Mouse (Mus musculus) T-helper 1 cell (primary cell): ENCODE data around the gene Slain1.

Experiments
- in situ Hi-C: fragments of 300-600 bp; cut with MboI, MseI; formaldehyde crosslinking; loops from one replicate; pipeline ENCODE4 v1.15.1; 2025; ENCODE audit warnings: high pct_unique_total_duplicates

The Slain1 gene

DNA sequence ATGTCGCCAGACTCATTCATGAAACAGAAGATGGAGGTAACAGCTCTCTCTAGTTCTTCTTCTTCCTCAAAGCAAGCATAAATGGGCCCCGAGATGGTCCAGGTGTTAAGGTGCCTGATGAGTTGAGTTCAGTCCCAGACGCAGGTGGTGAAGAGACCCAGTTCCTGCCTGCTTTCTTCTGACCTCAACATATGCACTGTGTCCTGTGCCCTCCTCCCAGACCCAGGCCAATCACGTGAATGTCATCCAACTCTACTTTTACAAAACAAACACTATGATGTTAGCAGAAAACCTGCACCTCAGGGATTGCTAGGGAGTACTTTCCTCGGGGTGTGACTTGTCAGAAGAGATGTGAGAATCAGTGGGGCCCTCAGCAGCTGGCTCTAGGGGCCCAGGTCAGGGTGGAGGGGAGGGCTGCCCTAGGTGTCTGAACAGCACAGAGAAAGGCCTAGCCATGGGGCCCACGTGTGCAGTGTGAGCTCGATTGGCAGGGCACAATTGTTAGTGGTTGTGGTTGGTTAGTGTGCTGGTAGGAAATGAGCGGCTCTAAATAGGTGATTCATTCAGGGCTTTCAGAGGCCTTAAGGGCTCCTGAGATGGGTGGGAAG lies 16.4 kb downstream of the Slain1 start:
- in situ Hi-C loops, result loop anchor here (5.0 kb wide), 1 partner anchor 49 kb away; no protein-coding TSS in a partner anchor

DNA sequence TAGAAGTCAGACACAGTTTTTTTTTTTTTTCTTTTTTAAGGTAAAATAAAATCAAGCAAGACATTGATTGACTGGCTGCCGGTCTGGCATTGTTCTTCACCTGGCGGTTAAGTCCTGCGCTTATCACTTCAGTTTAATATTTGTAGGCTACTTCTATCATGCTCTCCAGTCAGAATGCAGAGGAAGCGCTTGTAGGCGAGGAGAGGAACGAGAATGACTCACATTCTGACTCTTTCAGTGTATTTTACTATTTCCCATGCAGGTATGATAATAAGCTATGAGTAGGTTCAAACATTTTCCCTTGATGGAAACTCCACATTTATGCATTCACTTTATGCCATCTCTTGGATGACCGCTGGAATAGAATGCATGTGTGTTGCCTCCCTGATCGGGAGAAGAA lies 17.0 kb downstream of the Slain1 start:
- in situ Hi-C loops, result loop anchor here (5.0 kb wide), 1 partner anchor 50 kb away; no protein-coding TSS in a partner anchor

DNA sequence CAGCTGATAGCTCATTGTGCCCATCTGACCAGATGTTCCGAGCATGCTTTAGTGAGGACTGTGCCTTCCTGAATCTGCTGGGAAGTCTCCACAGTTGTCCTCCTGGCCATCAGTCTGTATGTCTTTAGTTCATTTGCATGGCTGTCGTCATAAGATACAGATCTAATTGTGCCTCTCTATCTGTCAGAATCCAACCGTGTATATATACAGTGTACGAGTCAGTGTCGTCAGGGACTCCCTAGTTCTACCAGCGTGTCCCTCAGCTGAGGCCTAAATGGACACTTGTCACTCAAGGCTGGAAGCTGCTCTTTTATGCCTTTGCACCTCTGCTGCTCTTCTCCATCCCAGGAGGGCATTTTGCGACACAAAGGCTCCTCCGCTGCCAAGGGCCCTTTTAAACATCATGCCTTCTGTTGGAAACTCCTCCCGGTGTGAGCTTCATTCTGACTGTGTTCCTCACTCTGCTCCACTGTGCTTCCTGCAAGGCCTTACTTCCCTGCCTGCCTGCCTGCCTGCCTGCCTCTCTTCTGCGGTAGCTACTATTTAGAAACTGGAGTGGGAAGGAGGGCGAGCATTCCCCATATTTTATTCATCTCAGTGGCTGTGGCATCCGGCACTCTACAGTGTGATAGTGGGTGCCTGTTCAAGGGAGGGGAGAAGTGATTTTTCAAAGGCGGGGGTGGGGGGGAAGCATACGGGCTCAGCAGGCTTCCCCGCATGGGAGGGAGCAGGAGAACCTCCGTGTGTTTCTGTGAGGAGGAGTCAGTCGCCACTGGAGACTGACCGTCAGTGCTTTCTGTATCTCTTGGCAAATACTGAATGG lies 29.6 kb downstream of the Slain1 start:
- in situ Hi-C loops, result loop anchor here (5.0 kb wide), 1 partner anchor 132 kb away; no protein-coding TSS in a partner anchor

DNA sequence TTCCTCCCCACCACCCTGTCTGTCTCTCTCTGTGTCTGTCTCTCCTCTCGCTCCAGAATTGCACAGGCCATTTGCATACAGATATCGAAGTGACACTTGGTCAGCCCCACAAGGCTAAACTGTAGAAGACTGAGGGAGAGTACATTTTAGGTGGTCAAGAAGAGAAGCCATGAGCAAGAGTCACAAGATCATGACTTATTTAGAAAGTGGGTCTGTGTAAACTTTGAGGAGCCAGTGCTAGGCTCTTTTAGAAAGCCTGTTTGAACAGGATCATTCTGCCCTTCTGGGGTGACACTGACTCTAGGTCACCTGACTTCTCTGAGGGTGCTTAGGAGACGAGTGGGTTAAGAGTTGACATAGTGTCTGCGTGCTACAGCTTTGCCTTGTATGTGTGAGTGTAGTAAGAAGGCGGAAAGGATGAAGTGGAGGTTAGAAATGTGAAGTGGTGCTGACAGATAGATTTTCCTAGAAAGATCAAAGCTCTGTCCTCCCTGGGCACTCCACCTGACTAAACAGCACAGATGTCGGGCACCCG lies 30.3 kb downstream of the Slain1 start:
- in situ Hi-C loops, result loop anchor here (5.0 kb wide), 1 partner anchor 133 kb away; no protein-coding TSS in a partner anchor

- in situ Hi-C loops, result loop anchor here (5.0 kb wide), 1 partner anchor 136 kb away; no protein-coding TSS in a partner anchor
Measured at GRCm38 (mm10) chr14:103682633-103683390, 32.8 kb downstream of the Slain1 start.

DNA sequence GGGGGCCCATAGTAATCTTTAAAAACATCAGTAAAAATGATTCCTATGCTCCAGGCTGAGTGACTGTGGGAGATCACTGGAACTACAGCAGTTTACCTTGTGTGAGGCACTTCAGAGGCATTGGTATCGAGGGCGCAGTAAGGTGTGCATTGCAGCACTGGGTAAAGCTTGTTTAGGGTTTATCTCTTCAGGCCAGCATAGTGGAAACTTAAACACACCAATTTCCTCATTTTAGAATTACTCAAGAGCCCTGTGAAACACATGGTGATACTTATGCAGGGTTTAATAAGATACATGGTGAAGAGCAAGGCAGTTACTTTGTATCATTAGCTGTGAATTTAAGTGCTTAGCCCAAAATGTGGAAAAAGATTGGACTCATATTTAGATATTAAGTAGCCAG lies 37.0 kb downstream of the Slain1 start:
- in situ Hi-C loops, result no loop called here

DNA sequence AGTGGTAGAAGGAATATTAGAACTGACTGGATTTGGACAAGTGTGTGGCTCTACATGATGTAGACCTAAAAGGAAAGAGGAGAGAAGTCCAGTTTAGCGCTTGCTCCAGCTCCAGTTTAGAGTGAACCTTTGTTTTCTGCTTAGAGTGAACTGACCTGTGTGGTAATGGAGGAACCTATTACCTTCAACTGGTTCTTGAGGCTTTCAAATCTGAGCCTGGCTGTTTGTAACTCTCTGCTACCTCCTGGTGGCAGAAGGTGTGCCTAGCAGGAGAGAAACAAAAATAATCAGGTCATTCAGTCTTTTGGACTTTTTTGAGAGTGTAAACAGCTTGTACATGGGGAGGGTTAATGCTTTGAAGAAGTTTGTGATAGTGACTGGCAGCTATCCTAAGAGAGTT lies 44.3 kb downstream of the Slain1 start:
- in situ Hi-C loops, result no loop called here

- in situ Hi-C loops, result loop anchor here (5.0 kb wide), 1 partner anchor 68 kb away; no protein-coding TSS in a partner anchor
Measured at GRCm38 (mm10) chr14:103695620-103696019, 45.6 kb downstream of the Slain1 start.

DNA sequence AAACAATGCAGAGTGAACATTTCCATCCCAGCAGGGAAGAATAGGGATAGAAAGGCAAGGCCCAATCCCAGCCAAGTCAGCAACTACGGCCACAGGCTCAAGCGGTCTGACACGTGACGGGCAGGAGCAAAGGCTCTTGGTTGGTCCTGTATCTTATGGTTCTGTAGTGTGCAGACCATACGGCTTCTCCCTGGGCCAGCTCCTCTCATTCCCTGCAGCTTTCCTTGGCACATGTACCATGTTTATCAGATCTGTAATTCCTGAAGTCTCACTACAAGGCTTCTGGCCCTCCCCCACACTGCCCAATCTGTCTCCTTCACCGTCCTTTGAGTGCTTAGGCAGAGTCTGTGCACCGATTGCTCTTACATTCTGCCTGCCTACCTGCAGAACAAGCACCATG lies 47.1 kb downstream of the Slain1 start:
- in situ Hi-C loops, result loop anchor here (5.0 kb wide), 1 partner anchor 70 kb away; no protein-coding TSS in a partner anchor

DNA sequence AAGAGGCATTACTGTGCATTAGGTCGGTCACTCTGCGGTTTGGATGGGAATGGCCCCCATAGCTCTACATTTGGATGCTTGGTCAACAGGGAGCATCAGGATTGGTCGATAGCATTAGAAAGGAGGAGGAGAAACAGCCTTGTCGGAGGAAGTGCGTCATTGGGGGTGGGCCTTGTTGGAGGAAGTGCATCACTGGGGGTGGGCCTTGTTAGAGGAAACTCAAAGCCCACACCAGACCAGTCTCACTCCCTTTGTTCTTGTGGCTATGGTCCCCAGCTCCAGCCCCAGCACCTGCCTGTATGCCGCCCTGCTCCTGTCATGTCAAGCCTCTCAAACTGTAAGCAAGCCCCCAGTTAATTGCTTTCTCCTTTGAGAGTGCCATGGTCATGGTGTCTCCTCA lies 49.3 kb downstream of the Slain1 start:
- in situ Hi-C loops, result loop anchor here (5.0 kb wide), 1 partner anchor 72 kb away; no protein-coding TSS in a partner anchor

DNA sequence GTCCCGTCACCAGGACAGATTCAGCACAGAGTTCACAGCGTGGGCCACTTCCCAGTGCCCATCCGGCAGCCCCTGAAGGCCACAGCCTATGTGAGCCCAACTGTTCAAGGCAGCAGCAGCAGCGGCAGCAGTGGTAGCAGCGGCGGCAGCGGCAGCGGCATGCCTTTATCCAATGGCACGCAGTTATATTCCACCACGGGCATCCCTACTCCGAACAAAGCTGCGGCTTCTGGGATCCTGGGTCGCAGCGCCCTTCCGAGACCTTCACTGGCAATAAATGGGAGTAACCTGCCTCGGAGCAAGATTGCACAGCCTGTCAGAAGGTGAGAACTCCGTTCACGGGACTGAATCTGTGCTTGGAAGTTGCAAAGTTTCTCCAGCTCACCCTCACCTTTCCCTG lies 52.5 kb downstream of the Slain1 start:
- in situ Hi-C loops, result loop anchor here (25.0 kb wide), 2 partner anchors 760 to 1110 kb away; partner anchors contain the start of gene Pou4f1

DNA sequence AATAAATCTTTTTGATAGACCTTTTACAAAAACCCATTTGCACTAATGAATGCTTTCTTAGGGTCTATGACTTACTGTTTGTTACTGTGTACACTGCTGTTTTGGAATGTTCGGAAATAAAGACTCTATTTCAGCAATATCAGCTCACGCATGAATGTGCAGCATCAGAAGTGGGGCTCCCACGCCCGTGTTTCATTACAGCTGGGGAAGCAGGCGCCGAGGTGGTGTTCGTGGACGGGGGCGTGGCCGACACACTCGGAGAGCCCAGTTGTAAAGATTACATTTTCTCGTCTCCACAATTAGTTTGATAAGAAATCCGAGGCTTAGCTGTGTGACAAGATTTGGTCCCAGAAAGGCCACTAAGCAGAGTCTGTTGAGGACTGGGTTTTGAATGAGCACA lies 54.7 kb downstream of the Slain1 start:
- in situ Hi-C loops, result loop anchor here (25.0 kb wide), 2 partner anchors 758 to 1108 kb away; partner anchors contain the start of gene Pou4f1

- in situ Hi-C loops, result loop anchor here (25.0 kb wide), 2 partner anchors 756 to 1106 kb away; partner anchors contain the start of gene Pou4f1
Measured at GRCm38 (mm10) chr14:103706347-103706746, 56.3 kb downstream of the Slain1 start.

DNA sequence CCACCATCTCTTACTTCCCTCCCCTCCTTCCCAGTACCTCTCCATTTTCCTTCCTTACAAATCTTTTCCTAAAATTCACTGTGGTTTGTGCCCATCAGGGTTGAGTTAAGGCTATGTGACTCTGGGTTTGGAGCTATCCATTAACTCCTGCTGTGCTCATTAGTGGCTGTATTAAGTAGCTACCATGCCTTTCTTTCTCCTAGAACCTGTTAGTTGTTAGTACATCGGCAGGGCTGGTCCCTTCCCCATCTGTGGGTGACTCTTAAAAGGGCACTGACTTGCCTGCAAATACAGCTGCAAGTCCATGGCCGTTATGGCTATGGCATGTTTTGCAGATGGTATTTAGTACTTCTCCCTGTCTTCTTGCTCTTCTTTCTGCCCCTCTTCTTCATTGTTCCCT lies 58.6 kb downstream of the Slain1 start:
- in situ Hi-C loops, result loop anchor here (25.0 kb wide), 2 partner anchors 754 to 1104 kb away; partner anchors contain the start of gene Pou4f1

GRCm38 (mm10) chr14:103709261-103709660 lies 59.2 kb downstream of the Slain1 start:
- in situ Hi-C loops, result loop anchor here (25.0 kb wide), 2 partner anchors 753 to 1103 kb away; partner anchors contain the start of gene Pou4f1

DNA sequence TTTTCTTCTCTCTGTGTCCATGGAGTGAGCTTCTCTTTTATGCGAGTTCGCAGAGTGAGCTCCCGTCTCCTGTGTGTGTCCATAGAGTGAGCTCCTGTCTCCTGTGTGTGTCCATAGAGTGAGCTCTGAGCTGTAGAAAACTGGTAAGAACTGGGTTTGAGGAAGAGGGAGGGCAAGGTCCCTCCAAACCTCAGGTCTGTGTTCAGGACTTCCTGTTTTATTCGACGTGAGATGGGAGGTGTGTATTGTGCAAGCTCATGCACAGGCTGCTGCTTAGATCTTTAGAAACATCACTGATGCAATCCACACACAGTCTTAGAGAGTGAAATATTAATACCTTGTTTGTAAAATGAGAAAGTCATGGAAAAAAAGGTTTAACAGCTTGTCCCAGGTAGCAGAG lies 63.0 kb downstream of the Slain1 start:
- in situ Hi-C loops, result loop anchor here (25.0 kb wide), 2 partner anchors 749 to 1099 kb away; partner anchors contain the start of gene Pou4f1

DNA sequence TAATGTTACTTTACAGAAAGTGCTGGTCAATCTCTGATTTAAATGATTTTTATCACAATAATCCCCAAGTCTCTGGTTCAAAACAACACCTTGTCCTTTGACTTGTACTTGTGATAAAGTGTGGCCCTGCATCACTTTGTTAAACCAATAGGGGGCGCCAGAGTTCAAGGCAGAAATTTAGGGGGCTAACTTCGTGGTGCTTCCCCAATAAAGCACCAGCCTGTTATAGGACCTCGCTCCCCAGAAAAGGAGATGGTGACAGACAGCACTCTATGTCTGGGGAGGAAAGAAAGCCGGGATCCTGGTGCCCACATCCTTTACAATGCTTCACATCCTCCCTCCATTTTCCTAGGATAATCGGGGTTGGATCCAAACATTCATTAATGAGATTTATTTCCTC lies 67.5 kb downstream of the Slain1 start:
- in situ Hi-C loops, result loop anchor here (25.0 kb wide), 2 partner anchors 745 to 1095 kb away; partner anchors contain the start of gene Pou4f1

DNA sequence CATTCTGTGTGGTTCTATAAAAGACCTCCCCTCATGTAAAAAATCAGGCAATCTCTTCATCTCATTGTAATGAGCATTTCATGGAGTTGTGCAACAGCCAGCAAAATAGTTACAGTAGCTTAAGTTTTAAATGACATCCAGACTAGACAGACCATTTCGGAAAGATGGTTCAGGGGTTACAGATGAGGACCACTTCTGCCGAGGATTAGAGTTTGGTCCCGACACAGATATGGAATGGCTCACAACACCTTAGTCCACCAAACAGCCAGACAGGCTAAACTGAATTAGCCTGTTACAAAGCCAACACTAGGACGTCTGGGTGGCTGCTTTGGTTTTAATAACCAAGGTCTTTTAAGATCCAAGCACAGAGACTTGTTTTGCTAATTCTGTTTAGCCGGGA lies 68.0 kb downstream of the Slain1 start:
- in situ Hi-C loops, result loop anchor here (25.0 kb wide), 2 partner anchors 744 to 1094 kb away; partner anchors contain the start of gene Pou4f1

GRCm38 (mm10) chr14:103718393-103718792 lies 68.4 kb downstream of the Slain1 start:
- in situ Hi-C loops, result loop anchor here (25.0 kb wide), 2 partner anchors 744 to 1094 kb away; partner anchors contain the start of gene Pou4f1

GRCm38 (mm10) chr14:103718836-103719575 lies 69.0 kb downstream of the Slain1 start:
- in situ Hi-C loops, result loop anchor here (25.0 kb wide), 2 partner anchors 743 to 1093 kb away; partner anchors contain the start of gene Pou4f1
